Mouse (Mus musculus) heart, adult 18-20 months (tissue): ENCODE results near the gene Rnls. TPM values are rescaled to one million over a fixed set of nuclear protein-coding genes. Genes with fewer than 3 reads are reported as not detected.
A peak's percentile ranks its signal among the peaks of the same experiment; 100 is the strongest.

Experiments
- DNase-seq, 2 experiments: peaks; one replicate each; pipeline ENCODE4 v3.0.0; 2021 to 2022; ENCODE audit warnings: mixed read lengths in 1 of 2
- microRNA-seq, 2 experiments: library from miRNA; unstranded; fragments of <30 nt; microRNA quantifications; one replicate each; pipeline ENCODE4 v1.2.0; 2022
- total RNA-seq, 2 experiments: library from RNA; stranded (reverse); gene quantifications; 2 replicates each; pipeline ENCODE4 v1.2.3; 2021

Gene Rnls
- total RNA-seq, 2 experiments from 2014 or later: 12.7 to 12.8 TPM

DNA sequence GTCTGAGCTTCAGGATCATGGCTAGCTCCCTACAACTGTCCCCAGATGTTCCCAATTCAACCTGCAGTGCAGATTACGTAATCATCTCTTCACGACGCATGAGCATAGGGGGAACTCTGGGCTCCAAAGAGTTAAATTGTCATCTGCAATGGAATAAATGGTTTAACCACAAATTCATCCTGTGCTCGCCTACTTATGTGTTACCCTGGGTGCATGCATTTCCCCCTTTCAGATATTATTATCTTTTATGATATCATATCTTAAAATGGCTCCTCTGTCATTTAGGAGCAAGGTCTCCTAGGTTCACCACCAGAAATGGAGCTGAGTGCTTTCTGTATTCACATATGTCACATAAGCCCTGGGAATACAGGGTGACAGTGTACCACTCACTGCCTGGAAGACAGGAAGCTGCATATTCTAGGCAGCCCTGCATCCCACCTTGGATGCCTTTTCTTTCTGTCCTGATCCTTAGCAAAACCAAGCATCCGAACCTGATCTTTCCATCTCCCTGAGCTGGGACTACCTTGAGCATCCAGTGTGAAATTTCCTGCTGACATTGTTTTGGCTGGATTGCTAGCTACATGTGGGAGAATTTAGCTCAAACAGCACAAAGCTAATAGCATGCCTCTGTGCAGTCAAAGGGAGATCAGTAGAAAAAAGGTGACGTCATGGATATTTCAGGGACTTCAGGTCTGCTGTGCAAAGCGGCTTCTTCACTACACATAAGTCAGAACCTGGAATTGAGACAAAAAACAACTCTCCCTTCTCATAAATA lies 289.9 kb downstream of the Rnls start:
- DNase-seq: no peak

DNA sequence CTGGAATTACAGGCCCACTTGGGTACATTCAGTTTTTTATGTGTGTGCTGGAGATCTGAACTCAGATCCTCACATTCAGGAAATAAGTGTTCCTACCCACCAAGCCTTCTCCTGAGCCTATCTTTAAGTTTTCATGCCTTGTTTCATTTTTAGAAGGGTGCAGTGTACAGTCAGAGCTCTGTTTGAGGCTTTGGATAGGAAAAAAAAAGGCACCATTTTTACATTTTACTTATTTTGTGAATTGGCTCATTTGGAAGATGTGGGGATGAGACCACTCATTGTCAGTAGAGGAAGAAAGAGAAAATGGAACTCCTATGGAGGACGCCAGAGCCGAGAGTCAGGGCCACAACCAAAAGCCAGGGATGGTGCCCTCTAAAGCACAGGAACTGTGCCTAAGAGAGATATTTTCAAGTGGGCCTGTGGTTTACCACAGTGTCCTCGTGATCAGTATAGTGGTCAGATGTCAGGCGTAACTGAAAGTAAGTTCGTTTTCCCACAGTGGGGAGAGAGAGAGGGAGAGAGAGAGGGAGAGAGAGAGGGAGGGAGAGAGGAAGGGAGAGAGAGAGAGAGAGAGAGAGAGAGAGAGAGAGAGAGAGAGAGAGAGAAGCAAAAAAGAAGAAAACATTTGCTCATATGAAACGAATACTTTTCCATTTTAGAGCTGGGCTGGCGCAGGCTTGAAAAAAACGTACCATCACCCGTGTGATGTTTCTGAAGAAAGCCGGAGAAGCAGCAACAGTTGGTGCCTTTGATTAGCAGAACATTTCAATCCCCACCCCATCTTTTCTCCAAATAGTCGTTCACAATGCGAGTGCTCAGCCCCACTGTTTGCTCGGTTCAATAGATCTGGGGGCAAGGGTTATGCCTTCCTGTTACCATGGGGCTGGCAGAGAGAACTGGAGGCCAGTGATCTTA lies 290.7 kb downstream of the Rnls start:
- DNase-seq: peak in 1 of 2 experiments; percentile 59

DNA sequence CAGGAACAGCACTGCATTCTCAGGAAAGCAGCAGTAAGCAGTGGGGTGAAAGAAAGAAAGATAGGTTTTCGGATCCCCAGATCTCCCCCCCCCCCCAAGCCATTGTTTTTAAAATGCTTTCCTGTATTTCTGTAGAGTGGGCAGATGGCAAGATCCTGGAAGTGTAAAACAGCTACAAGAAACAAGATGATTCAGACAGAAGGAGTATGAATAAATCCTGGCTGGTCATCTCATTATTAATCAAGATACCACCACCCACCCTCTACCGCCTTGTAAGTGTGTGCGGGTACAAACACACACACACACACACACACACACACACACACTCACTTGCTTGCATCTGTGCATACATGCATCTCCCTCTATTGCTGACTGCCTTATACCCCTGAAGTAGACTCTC lies 291.5 kb downstream of the Rnls start:
- DNase-seq: no peak

DNA sequence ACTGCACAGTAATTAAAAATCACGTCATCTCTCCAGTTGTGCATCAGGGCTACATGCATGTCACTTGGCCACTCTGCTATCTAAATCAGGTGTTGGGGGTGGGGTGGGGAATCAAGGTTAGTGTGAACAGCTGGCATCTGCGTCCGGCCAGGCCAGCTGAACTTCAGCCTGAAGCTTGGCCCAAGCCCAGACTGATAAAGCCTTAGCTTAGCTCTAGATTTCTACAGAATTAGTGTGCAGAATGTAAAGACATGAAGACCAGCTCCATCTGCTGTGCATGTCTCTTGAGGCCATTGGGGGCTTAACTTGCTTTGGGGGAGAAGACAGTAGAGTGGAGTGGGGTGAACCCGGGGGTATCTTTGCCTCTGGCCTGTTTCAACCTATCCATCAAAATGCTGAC lies 292.1 kb downstream of the Rnls start:
- peak in 1 of 2 experiments; percentile 16 for DNase-seq

DNA sequence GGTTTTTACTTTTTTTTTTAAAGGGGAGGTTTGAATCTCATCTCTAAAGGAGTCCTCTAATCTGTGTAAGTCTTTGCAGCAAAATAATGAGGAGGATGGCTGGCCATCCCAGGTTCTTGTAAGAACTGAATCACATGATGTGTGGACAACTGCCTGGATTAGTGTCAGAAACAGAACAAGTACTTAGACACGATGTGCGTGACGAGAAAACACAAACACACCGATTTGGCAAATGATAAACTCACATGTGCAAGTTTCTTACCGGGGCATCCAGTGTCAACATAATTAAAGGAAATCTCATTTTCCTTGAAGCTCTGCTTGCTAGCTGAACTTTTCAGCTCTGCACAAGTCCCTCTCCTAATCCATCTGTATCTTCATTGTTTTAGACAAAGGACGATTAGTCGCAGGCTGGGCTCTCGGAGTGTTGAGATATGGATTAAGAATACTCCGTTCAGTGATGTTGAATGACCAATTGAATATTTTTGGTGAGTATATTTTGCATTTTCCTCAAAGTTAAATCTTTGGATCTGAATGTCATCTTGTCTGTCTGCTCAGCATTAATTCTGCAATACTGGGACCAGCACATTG lies 292.8 kb downstream of the Rnls start:
- DNase-seq: no peak

DNA sequence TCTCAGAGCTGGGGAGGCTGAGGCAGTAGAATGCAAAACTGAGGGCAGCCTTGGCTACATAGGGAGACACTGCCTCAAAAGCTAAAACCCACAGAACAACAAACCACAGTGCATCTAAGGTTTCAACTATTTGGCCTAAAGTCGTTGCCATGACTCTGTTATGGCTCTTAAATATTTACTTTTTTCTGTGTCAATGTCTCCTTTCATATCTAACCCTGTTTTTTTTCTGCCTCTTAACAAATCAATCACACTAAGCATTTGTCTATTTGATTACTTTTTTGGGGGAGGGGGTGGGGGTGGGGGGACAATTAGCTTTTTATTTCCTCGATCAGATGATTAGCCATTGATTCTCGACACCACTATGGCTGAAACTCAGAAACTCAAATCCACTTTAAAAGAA lies 294.4 kb downstream of the Rnls start:
- DNase-seq: no peak

DNA sequence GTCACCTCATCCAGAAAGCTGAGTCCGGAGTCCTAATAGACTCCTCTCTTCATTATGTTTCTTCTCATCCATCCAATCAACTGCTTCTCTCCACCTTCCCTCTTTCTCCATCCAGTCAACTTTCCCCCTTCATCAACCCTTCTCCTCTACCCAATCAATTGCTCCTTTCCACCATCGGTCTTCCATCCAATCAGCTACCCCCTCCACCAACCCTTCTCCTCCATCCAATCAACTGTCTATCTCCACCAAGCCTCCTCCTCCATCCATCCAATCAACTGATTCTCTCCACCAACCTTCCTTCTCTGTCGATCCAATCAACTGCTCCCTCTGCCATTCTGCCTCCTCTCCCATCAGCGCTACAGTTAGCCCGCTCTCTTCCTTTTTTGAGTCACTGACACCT lies 295.5 kb downstream of the Rnls start:
- DNase-seq: no peak

DNA sequence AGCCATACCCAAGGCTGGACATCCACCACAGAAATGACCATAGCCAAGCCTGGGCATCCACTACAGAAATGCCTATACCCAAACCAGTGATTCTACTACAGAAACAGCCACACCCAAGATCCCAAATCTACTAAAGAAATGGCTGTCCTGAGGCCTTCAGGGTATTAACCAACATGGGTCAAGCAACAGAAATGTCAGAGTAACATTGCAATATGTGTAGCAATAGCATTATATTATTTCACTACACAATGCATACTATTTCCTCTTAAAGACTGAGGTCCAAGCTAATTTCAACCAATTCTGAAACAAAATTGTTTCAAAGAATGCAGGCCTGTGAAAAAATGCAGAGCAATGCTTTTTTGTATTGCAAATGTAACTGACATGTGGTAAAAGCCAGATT lies 299.5 kb downstream of the Rnls start:
- DNase-seq: no peak

DNA sequence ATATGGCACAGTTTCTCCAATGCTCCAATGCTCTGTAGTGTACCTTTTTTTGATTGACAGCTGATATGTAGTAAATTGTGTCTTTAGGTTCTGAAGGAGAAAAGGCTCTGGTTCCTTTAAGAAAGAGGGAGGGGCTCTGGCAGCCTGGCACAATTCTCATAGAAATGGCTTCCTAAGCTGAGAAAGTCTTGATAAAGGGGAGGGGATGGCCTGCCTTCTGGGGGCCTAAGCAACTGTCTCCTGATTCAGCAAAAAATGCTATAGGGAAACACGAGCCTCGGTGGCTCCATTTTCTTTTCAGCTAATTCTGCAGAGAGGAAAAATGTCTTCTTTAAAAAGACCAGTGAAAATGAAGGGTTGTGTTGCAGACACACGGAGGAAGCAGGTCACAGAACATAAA lies 300.8 kb downstream of the Rnls start:
- DNase-seq: no peak

DNA sequence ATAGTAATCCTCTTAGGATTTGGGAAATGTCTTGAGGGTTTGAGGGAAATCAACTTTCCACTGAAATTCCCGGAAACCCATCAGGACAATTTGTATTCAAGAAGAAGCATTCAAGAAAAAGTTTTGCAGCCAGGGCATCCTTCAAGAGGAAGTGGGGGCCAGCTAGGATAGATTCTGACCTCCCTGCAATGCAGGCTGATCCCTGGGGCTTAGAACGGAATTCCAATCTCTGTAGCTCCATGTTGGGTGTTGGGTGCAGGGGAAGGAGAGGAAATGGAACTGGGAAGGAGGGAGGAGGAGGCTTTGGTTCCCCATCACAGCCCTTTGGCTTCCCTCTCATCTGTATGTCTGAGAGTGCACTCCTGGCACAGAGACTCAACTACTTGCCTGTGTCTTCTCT lies 303.2 kb downstream of the Rnls start:
- peak in 1 of 2 experiments; percentile 58 for DNase-seq

DNA sequence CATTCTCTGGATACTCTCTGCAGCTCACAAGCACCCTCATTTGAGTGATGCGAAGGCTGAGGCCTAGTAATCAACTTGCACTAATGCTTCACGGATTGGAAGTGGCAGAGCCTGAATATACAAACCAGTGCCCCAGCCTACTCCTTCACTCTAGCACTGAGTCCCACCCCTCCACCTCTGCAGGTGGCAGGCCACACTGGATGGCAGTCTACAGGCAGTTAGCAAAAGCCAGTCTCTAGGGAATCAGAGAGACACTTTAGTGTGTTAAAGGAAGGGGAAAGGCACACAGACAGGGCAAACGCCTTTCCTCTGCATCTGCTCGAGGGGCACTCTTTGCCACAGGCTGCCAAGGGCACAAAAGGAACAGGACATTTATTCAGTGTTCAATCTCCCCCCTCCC lies 304.1 kb downstream of the Rnls start:
- DNase-seq: no peak

Small RNAs within 50 kb of the gene (microRNA-seq; reads per million reads assigned to microRNA genes)
- 0.38 to 1.1 reads per million in 2 experiments for gene Mir3970

Other genes starting within 250 kb of the Rnls start
- under 1 TPM in 1 of 2 experiments, not detected in 1; 0.15 TPM for gene Lipo4, start 125.5 kb upstream of the Rnls start, total RNA-seq
- not detected for gene Gm8978, start 233.0 kb upstream of the Rnls start, total RNA-seq